Mouse (Mus musculus): ENCODE results near the gene Afm. TPM values are rescaled to one million over a fixed set of nuclear protein-coding genes. Genes with fewer than 3 reads are reported as not detected.

Afm gene
- polyA plus RNA-seq, 1 experiment = 0.70 TPM

DNA sequence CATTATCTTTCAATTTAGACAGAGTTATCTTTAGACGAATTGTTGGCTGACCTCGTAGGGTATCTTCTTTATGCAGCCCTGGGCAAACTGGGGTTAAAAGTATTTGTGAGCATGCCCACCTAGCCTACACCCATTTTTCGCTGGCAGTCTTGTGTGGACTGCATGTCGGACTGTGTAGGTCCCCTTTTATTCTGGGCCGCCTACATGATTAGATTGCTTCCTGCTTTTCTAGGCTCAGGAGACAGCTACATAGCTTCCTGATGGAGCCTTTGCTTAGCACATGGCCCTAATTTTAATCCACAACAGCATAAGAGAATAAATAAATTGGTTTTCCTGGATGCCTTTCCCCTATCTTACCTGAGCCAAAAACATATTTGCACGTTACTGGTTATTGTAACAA, 77.4 kb downstream of the Afm start:
- no peak overlapping the region for H3K27ac ChIP-seq (ENCODE audit: insufficient read depth, low read length)
- TF ChIP-seq EP300 (IDR thresholded peaks at IDR 0.05; ENCODE audit: insufficient read depth, low read depth, low read length) (no peak), CTCF (IDR thresholded peaks at IDR 0.05; ENCODE audit: low read depth, low read length) (no peak), POLR2A (IDR thresholded peaks at IDR 0.05; ENCODE audit: insufficient read depth, low read length) (no peak)
- H3K27me3 ChIP-seq (ENCODE audit: control insufficient read depth, insufficient read depth, low read length, poor library complexity, severe bottlenecking) = no peaks in the 10 kb centered on the region
- no peak overlapping the region for H3K9ac ChIP-seq (ENCODE audit: low read depth, poor library complexity, severe bottlenecking)
- no peaks in the 10 kb centered on the region for H3K36me3 ChIP-seq (ENCODE audit: control insufficient read depth, insufficient read depth, low read length, poor library complexity, severe bottlenecking)
- H3K9me3 ChIP-seq (replicated peaks; ENCODE audit: control insufficient read depth, insufficient read depth, low read length, poor library complexity, severe bottlenecking) = no peaks in the 10 kb centered on the region
- H3K4me3 ChIP-seq (ENCODE audit: low read depth, low read length) = no peak overlapping the region
- H3K4me1 ChIP-seq (ENCODE audit: control insufficient read depth, insufficient read depth, low read length) = no peaks in the 10 kb centered on the region

GRCm38 (mm10) chr5:90601469-90601868, 82.7 kb downstream of the Afm start:
- TF ChIP-seq POLR2A (IDR thresholded peaks at IDR 0.05; ENCODE audit: insufficient read depth, low read length) (no peak), CTCF (IDR thresholded peaks at IDR 0.05; ENCODE audit: low read depth, low read length) (no peak), EP300 (IDR thresholded peaks at IDR 0.05; ENCODE audit: insufficient read depth, low read depth, low read length) (no peak)

More at GRCm38 (mm10) chr5:90601469-90601868, 82.7 kb downstream of the Afm start:
- no peaks in the 10 kb centered on the region for H3K27me3 ChIP-seq (ENCODE audit: control insufficient read depth, insufficient read depth, low read length, poor library complexity, severe bottlenecking)
- H3K9me3 ChIP-seq (replicated peaks; ENCODE audit: control insufficient read depth, insufficient read depth, low read length, poor library complexity, severe bottlenecking) = no peaks in the 10 kb centered on the region
- H3K4me3 ChIP-seq (ENCODE audit: low read depth, low read length) = no peak overlapping the region
- no peaks in the 10 kb centered on the region for H3K36me3 ChIP-seq (ENCODE audit: control insufficient read depth, insufficient read depth, low read length, poor library complexity, severe bottlenecking)
- no peak overlapping the region for H3K9ac ChIP-seq (ENCODE audit: low read depth, poor library complexity, severe bottlenecking)
- H3K4me1 ChIP-seq (ENCODE audit: control insufficient read depth, insufficient read depth, low read length) = no peaks in the 10 kb centered on the region
- no peak overlapping the region for H3K27ac ChIP-seq (ENCODE audit: insufficient read depth, low read length)

Other genes starting within 250 kb of the Afm start
- 141 and 144 TPM in 2 replicates for gene Ankrd17, start 152.4 kb upstream of the Afm start, polyA plus RNA-seq (2011; ENCODE audit: insufficient read depth, insufficient read length, low read depth, missing spikeins)
- gene Gm9958, start 151.7 kb upstream of the Afm start, polyA plus RNA-seq (2011; ENCODE audit: insufficient read depth, insufficient read length, low read depth, missing spikeins) = 3.0 and 3.8 TPM in 2 replicates
- not detected in 2 replicates for gene Alb, start 58.0 kb upstream of the Afm start, polyA plus RNA-seq (2011; ENCODE audit: insufficient read depth, insufficient read length, low read depth, missing spikeins)
- not detected in 2 replicates for gene Afp, start 28.2 kb upstream of the Afm start, polyA plus RNA-seq (2011; ENCODE audit: insufficient read depth, insufficient read length, low read depth, missing spikeins)
- gene 5830473C10Rik, start 42.2 kb downstream of the Afm start, polyA plus RNA-seq (2011; ENCODE audit: insufficient read depth, insufficient read length, low read depth, missing spikeins) = not detected in 2 replicates
- 4.9 and 6.0 TPM in 2 replicates for gene Rassf6, start 121.7 kb downstream of the Afm start, polyA plus RNA-seq (2011; ENCODE audit: insufficient read depth, insufficient read length, low read depth, missing spikeins)
- gene Cxcl5, start 240.4 kb downstream of the Afm start, polyA plus RNA-seq (2011; ENCODE audit: insufficient read depth, insufficient read length, low read depth, missing spikeins) = not detected in 2 replicates
- not detected in 2 replicates for gene Ppbp, start 249.6 kb downstream of the Afm start, polyA plus RNA-seq (2011; ENCODE audit: insufficient read depth, insufficient read length, low read depth, missing spikeins)